9 mouse cellular contexts compared by ENCODE assay signal in genomic region chr19:5461411-5461810, GRCm38 (mm10). TPM values are rescaled to one million over a fixed set of nuclear protein-coding genes. Genes with fewer than 3 reads are reported as not detected.
DNase-seq lines count a peak whose midpoint lies in the region; ATAC-seq and TF ChIP-seq lines count a peak whose summit lies in the region.
"Had no signal": no experiment of that assay in that cellular context is flagged by ENCODE, and none has a peak within 500 bp of the region (broad histone marks: within the 10 kb centered on the region; RNA-seq: fewer than 3 reads in every experiment).

No protein-coding gene starts in this region.

- no peak for TF ChIP-seq POLR2A in lung, adult 2 months (IDR thresholded peaks at IDR 0.05; ENCODE audit: borderline replicate concordance, extremely low read depth, low read depth, low read length)
- TF ChIP-seq POLR2A in embryonic fibroblast, embryonic 13.5 days (IDR thresholded peaks at IDR 0.05; ENCODE audit: low read depth, low read length), result no peak

- peaks cover 8% of the 10 kb centered on the region for H3K4me1 ChIP-seq in lung, adult 2 months (ENCODE audit: control insufficient read depth, insufficient read depth, low read length)
- peaks cover 14% of the 10 kb centered on the region; the same call in 1 of the 2 replicates for H3K4me1 ChIP-seq in embryonic fibroblast, embryonic 13.5 days (ENCODE audit: control insufficient read depth, insufficient read depth, low read length)
- H3K4me1 ChIP-seq in intestine, postnatal 0 days (replicated peaks; ENCODE audit: control insufficient read depth, insufficient read depth, low read length), result peaks cover 4% of the 10 kb centered on the region; the same call in 1 of the 2 replicates
- peaks cover 49% of the 10 kb centered on the region for H3K4me1 ChIP-seq in neural tube, embryonic 13.5 days (replicated peaks)

- H3K4me3 ChIP-seq in lung, adult 2 months (replicated peaks; ENCODE audit: extremely low read depth, low read depth, low read length), result peak overlapping the region; percentile 2
- peak overlapping the region; percentile 84 for H3K4me3 ChIP-seq in embryonic fibroblast, embryonic 13.5 days (ENCODE audit: insufficient read depth, low read length)
- H3K4me3 ChIP-seq in intestine, postnatal 0 days (ENCODE audit: low read depth, low read length), result peak overlapping the region; percentile 80
- H3K4me3 ChIP-seq in neural tube, embryonic 13.5 days, result peak overlapping the region; percentile 80

- no peaks in the 10 kb centered on the region for H3K27me3 ChIP-seq in intestine, postnatal 0 days (replicated peaks; ENCODE audit: control insufficient read depth, insufficient read depth, low read length)
- peaks cover 13% of the 10 kb centered on the region; the same call in 1 of the 2 replicates for H3K27me3 ChIP-seq in neural tube, embryonic 13.5 days

- no peak for ATAC-seq in intestine, postnatal 0 days
- no peak for ATAC-seq in neural tube, embryonic 13.5 days (ENCODE audit: low read depth)
- no peak for ATAC-seq in cerebellum, adult (ENCODE audit: insufficient number of reproducible peaks, low FRiP score, low TSS enrichment)

- H3K36me3 ChIP-seq in intestine, postnatal 0 days (ENCODE audit: control insufficient read depth, insufficient read depth), result peaks cover 38% of the 10 kb centered on the region
- H3K36me3 ChIP-seq in neural tube, embryonic 13.5 days, result peaks cover 36% of the 10 kb centered on the region

- TF ChIP-seq CTCF in lung, adult 2 months (IDR thresholded peaks at IDR 0.05; ENCODE audit: insufficient read depth, low read length), result no peak
- no peak for TF ChIP-seq CTCF in embryonic fibroblast, embryonic 13.5 days (IDR thresholded peaks at IDR 0.05; ENCODE audit: borderline replicate concordance, insufficient read depth, low read length)
- no peak for TF ChIP-seq CTCF in intestine, postnatal 0 days (IDR thresholded peaks at IDR 0.05; ENCODE audit: low read depth)

- H3K4me2 ChIP-seq in intestine, postnatal 0 days (replicated peaks; ENCODE audit: low read depth), result peak overlapping the region; percentile 88
- peak overlapping the region; percentile 99 for H3K4me2 ChIP-seq in neural tube, embryonic 13.5 days

- H3K27ac ChIP-seq in embryonic fibroblast, embryonic 13.5 days (ENCODE audit: insufficient read depth, low read length), result no peak overlapping the region
- no peak overlapping the region for H3K27ac ChIP-seq in intestine, postnatal 0 days (ENCODE audit: low read depth, low read length)
- no peak overlapping the region for H3K27ac ChIP-seq in neural tube, embryonic 13.5 days (replicated peaks)

- peak overlapping the region; percentile 78 for H3K9ac ChIP-seq in intestine, postnatal 0 days (ENCODE audit: low read depth, low read length)
- peak overlapping the region; percentile 78 for H3K9ac ChIP-seq in neural tube, embryonic 13.5 days

- no peaks in the 10 kb centered on the region for H3K9me3 ChIP-seq in intestine, postnatal 0 days (ENCODE audit: control insufficient read depth)
- H3K9me3 ChIP-seq in neural tube, embryonic 13.5 days, result no peaks in the 10 kb centered on the region

- WGBS in lung, adult 2 months, result 83% methylated on average over 6 of the region's 6 CpGs
- 82% methylated on average over 6 of the region's 6 CpGs for WGBS in intestine, postnatal 0 days
- WGBS in neural tube, embryonic 13.5 days, result 87% methylated on average over 6 of the region's 6 CpGs

- no peak for DNase-seq in lung, adult 2 months
- DNase-seq in lung, adult 18-20 months, result no peak
- DNase-seq in cerebellum, adult 9-10 months, result no peak
- DNase-seq in frontal cortex, postnatal 25 days (ENCODE audit: low spot score in 2 of 2), result no peak
- DNase-seq: thymus, adult 2 months had no signal

RNA-seq across cellular contexts. Expression of gene Fibp, which starts 1.0 kb away (rescaled TPM):
- 129 and 144 TPM in 2 replicates for polyA plus RNA-seq in lung, adult 2 months (2012; rRNA removed)
- 53.1 and 66.3 TPM in 2 replicates for polyA plus RNA-seq in embryonic fibroblast, embryonic 13.5 days (2011; ENCODE audit: insufficient read length, low read depth, missing spikeins)
- 116 and 130 TPM in 2 replicates for polyA plus RNA-seq in intestine, postnatal 0 days (2015; fragmentation: Nextera tagmentation; extraction: Ambion mirVana)
- 163 and 164 TPM in 2 replicates for polyA plus RNA-seq in neural tube, embryonic 13.5 days (2015; fragmentation: Nextera tagmentation; extraction: Ambion mirVana)

RNA-seq across cellular contexts. Expression of gene Ccdc85b, which starts 3.7 kb away (rescaled TPM):
- 15.8 and 17.0 TPM in 2 replicates for polyA plus RNA-seq in lung, adult 2 months (2012; rRNA removed)
- polyA plus RNA-seq in embryonic fibroblast, embryonic 13.5 days (2011; ENCODE audit: insufficient read length, low read depth, missing spikeins), result 3.0 and 5.2 TPM in 2 replicates
- 7.3 and 7.5 TPM in 2 replicates for polyA plus RNA-seq in intestine, postnatal 0 days (2015; fragmentation: Nextera tagmentation; extraction: Ambion mirVana)
- 10.7 and 11.1 TPM in 2 replicates for polyA plus RNA-seq in neural tube, embryonic 13.5 days (2015; fragmentation: Nextera tagmentation; extraction: Ambion mirVana)

RNA-seq across cellular contexts. Expression of gene Ctsw, which starts 6.9 kb away (rescaled TPM):
- 4.9 and 5.7 TPM in 2 replicates for polyA plus RNA-seq in lung, adult 2 months (2012; rRNA removed)
- polyA plus RNA-seq in embryonic fibroblast, embryonic 13.5 days (2011; ENCODE audit: insufficient read length, low read depth, missing spikeins), result 0.76 and 1.0 TPM in 2 replicates
- polyA plus RNA-seq in intestine, postnatal 0 days (2015; fragmentation: Nextera tagmentation; extraction: Ambion mirVana), result 0.85 and 0.92 TPM in 2 replicates
- polyA plus RNA-seq in neural tube, embryonic 13.5 days (2015; fragmentation: Nextera tagmentation; extraction: Ambion mirVana), result 3.2 and 5.6 TPM in 2 replicates

RNA-seq across cellular contexts. Expression of gene Efemp2, which starts 12.3 kb away (rescaled TPM):
- 96.9 and 103 TPM in 2 replicates for polyA plus RNA-seq in lung, adult 2 months (2012; rRNA removed)
- polyA plus RNA-seq in embryonic fibroblast, embryonic 13.5 days (2011; ENCODE audit: insufficient read length, low read depth, missing spikeins), result 368 and 420 TPM in 2 replicates
- 39.4 and 40.7 TPM in 2 replicates for polyA plus RNA-seq in intestine, postnatal 0 days (2015; fragmentation: Nextera tagmentation; extraction: Ambion mirVana)
- 56.9 and 60.8 TPM in 2 replicates for polyA plus RNA-seq in neural tube, embryonic 13.5 days (2015; fragmentation: Nextera tagmentation; extraction: Ambion mirVana)

RNA-seq across cellular contexts. Expression of gene Fosl1, which starts 14.1 kb away (rescaled TPM):
- 0.34 and 0.36 TPM in 2 replicates for polyA plus RNA-seq in lung, adult 2 months (2012; rRNA removed)
- polyA plus RNA-seq in embryonic fibroblast, embryonic 13.5 days (2011; ENCODE audit: insufficient read length, low read depth, missing spikeins), result 13.4 and 35.0 TPM in 2 replicates
- polyA plus RNA-seq in intestine, postnatal 0 days (2015; fragmentation: Nextera tagmentation; extraction: Ambion mirVana), result not detected in 2 replicates
- 0.59 TPM in 1 of 2 replicates, not detected in the other for polyA plus RNA-seq in neural tube, embryonic 13.5 days (2015; fragmentation: Nextera tagmentation; extraction: Ambion mirVana)

Comparison
In these comparisons a context has a peak if more than half of its experiments do, and no peak if none do; other contexts are left out.
1. H3K4me3 ChIP-seq: peak in every context shown above with its lines; median percentile 84 in embryonic fibroblast, embryonic 13.5 days; 80 in intestine, postnatal 0 days; 80 in neural tube, embryonic 13.5 days; 2 in lung, adult 2 months.